Mouse (Mus musculus): Measurements from ENCODE around the gene Itgb2.

Itgb2 gene

DNA sequence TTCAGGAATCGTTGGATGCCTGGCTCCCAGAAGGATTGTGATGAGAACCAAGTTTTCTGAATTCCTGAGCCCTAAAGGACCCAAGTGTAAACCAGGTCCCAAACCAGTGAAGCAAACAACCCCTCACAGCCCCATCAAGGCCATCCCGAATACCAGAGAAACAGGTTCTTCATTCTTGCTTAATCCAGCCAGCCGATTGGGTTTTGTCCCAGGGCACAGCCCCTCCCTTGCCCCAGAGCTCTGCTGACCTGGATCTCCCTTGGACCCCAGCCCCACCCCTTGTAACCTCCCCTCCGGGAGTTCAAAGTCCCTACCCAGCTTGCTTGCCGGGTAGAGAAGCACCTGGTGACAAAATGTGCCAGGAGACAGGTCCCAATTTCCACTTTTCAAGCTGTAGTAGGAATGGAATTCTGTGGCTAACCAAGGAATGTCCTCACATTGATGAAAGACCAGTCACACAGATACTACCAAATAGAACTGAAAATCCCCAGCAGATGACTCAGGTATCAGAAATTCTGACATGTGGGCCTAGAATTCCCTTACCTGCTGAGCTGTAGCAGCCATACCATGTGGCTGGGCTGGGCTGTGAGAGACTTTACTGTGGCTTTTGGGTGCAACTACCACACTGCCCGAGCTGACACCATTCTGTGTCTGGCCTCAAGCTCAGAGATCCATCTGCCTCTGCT, 40.1 kb downstream of the Itgb2 start:
- in situ Hi-C loops (cut with MboI; ENCODE audit: low pct_unique_long_range_greater_than_20kb in 1 of 2, low sequenced_read_pairs in 2 of 2, unreplicated experiment in 1 of 2), result no loop called here

DNA sequence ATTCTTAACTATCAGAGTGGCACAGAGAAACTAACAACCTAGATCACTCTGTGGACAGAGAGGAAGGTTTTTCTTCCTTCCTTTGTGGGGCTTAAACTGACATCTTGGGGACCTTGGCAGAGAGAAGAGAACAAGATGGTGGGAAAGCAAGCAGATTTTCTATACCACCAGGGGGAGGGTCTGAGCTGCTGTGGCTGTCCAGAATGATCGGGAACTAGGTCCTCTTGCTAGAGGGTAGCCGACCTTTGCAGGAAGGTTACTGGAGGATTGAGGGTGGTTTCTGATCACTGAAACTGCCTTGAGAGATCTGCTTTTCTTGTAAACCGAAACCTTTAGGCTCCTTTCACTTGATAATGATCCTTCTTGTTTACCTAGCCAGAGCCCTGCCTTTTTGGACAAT, 42.2 kb downstream of the Itgb2 start:
- in situ Hi-C loops (cut with MboI; ENCODE audit: low pct_unique_long_range_greater_than_20kb in 1 of 2, low sequenced_read_pairs in 2 of 2, unreplicated experiment in 1 of 2), result no loop called here

DNA sequence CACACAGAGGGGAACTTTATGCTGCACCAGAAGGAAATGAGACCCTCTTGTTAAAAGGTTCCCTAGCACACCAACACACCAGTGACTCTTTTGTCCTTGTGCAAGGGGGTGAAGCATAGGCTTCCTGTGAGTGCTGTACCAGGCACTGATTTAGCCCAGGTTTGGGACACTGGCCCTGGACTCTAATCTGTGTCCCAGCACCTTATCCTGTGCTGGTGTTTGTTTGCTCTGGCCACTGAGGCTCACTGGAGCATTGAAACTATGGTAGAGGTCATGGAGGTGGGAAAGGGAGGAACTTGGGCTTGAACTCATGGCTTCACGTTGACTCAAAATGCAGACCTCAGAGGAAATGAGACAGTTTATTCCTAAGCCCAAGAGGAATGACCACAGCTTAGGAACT, 43.1 kb downstream of the Itgb2 start:
- in situ Hi-C loops (cut with MboI; ENCODE audit: low pct_unique_long_range_greater_than_20kb in 1 of 2, low sequenced_read_pairs in 2 of 2, unreplicated experiment in 1 of 2), result no loop called here

DNA sequence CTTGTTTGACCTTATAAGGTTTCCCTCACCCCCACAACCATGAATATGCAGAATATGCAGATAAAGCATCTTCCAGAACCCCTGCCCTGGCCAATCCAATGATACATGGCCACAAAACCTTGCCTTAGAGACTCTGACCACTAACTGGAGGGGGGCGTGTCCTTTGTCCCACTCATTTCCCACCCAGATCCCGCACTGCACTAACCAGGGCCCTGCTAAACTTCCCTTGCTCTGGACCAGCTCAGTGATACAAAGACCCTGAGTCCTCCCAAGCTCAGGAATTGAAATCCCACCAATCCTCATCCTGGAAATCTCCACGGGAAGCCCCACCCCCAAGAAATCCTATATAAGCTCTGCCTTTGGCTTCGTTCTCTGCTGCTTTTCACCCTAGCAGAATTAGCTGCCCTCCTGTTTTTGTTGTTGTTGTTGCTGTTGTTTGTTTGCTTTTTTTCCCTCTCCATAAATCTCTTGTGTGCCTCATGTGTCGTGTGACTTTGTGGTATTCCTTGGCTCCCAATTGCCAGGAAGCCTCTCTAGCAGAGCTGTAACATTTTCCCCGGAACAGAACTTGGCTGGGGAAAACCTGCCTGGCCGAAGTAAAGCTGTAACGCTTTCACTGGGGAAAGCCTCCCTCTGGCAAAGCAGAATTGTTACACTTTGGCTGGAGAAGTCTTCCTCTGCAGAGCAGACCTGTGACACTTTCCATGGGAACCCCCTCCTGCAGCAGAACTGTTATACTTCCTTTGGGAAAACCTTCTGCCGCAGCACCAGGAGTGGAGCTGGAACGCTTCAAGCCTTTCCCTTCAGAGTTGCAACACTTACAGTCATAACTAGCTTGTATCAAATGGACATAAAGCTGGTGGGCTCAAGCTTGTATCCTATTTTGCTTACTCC, 50.2 kb downstream of the Itgb2 start:
- in situ Hi-C loops (cut with MboI; ENCODE audit: low pct_unique_long_range_greater_than_20kb in 1 of 2, low sequenced_read_pairs in 2 of 2, unreplicated experiment in 1 of 2), result no loop called here

DNA sequence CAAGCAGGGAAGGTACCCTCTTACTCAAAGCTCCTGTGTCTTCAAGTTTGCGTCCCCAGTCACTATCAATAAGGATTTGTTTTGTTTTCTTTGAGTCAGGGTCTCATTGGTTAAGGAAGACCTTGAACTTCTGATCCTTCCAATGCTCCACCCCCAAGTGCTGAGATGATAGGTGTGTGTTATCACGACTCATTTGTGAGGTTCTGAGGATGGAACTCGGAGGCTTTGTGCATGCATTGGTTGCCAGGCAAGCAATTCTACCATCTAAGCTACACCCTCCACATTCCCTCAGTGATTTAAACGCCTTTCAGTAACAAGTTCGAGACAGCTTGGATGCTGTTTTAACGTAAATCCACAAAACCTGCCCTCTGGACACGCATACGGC, 51.0 kb downstream of the Itgb2 start:
- in situ Hi-C loops (cut with MboI; ENCODE audit: low pct_unique_long_range_greater_than_20kb in 1 of 2, low sequenced_read_pairs in 2 of 2, unreplicated experiment in 1 of 2), result no loop called here

DNA sequence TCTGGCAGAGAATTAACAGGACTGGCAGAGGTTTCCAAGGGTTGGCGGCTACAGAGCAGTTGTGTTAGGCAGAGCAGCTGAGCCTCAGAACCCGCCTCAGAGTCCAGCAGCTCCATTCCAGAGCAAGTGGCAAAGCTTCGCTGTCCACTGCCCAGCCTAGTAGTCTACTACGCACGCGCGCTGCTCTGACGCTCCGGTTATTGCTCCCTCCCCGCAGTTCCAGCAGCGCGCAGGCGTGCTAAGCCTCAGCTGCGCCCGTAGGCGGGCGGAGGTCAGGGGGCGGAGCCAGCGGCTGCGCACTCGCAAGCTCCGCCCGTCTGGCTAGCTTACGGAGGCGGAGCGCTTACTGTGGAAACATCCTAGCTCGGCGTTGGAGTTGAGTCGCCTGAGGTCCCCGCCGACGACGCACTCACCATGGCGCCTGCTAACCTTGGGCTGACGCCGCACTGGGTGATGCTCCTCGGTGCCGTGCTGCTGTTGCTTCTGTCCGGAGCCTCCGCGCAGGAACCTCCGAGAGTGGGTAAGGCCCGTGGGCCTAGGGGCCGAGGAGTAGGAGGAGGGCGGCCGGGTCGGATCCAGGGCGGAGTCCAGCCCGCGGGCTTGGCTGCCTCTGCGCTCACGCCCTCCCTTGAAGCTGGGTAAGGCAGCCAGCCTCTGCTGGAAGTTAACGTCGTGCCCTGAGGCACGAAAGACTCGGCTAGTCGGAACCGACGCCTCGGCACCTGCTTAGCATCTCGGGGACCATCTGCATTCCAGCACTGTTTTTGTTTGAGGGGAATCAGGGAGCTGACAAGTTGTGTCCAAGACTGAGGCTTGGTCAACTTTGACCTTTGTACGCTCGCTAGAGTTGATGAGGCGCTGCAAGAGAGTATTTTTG, 51.6 kb downstream of the Itgb2 start, which contains the start of gene Pttg1ip:
Gene Pttg1ip, plus strand, starts transcription at position 313 of the 877 bp plus-strand sequence.
- in situ Hi-C loops (cut with MboI; ENCODE audit: low pct_unique_long_range_greater_than_20kb in 1 of 2, low sequenced_read_pairs in 2 of 2, unreplicated experiment in 1 of 2), result no loop called here

DNA sequence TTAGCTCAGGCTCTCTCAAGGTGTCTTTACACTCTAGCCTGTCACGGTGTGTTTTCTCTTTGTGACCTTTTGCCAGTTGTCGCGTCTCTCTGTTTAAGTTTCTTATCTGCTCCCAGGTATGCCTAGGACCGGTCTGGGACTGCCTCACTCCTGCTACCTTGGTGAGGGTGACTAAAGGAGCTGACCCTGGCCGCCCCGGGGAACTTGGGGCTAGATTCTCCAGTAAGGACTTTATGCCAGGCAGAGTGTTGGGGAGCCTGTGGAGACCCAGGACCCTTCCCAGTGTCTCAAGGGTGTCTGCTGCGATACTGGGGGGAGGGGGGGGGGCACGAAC, 52.2 kb downstream of the Itgb2 start:
- in situ Hi-C loops (cut with MboI; ENCODE audit: low pct_unique_long_range_greater_than_20kb in 1 of 2, low sequenced_read_pairs in 2 of 2, unreplicated experiment in 1 of 2), result no loop called here

DNA sequence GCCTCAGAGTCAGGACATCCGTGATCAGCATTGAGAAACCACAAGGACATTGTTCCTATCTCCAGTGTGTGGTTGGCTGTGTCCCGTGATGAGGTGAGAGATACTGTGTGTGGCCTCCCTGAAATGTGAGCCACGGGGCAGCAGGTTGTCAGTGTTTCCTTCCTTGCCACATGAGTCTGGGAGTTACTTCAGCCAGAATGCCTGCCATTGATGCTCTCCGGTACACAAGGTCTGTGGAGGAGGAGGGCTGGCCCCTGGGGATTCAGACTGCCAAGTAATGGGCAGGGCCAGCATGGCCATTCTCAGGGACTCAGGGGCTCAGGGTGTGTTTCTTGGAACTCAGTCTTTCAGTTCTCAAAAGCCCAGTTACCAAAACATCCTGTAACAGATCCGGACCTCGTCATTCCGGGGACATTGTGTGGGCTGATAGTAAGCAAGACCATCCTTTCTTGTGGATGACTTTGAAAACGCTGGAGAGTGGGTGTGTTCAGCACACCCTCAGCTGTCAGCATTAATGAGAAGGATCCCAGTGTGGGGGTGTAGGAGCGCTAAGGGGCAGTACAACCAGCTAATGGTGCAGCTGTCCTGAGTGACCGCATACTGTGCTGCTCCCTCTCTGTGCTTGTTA, 53.9 kb downstream of the Itgb2 start:
- in situ Hi-C loops (cut with MboI; ENCODE audit: low pct_unique_long_range_greater_than_20kb in 1 of 2, low sequenced_read_pairs in 2 of 2, unreplicated experiment in 1 of 2), result no loop called here

DNA sequence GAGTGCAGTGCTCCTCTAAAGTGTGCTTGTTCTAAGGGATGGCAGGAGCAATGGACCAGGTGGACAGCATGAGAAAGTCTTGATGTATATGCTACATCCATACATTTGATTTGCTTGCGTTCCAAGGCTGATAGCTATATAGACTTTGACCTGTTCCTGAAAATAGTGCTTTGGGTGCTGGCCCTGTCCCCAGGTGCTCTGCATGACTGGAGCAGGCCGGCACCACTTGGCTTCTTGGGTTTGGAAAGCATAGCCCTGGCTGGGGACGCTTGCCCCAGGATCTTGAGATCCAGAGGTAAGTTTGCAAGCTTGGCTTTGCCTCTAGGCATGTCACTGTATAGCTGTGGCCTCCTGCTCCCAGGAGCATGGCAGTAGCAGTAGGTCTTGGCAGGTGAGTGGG, 56.6 kb downstream of the Itgb2 start:
- in situ Hi-C loops (cut with MboI; ENCODE audit: low pct_unique_long_range_greater_than_20kb in 1 of 2, low sequenced_read_pairs in 2 of 2, unreplicated experiment in 1 of 2), result no loop called here

DNA sequence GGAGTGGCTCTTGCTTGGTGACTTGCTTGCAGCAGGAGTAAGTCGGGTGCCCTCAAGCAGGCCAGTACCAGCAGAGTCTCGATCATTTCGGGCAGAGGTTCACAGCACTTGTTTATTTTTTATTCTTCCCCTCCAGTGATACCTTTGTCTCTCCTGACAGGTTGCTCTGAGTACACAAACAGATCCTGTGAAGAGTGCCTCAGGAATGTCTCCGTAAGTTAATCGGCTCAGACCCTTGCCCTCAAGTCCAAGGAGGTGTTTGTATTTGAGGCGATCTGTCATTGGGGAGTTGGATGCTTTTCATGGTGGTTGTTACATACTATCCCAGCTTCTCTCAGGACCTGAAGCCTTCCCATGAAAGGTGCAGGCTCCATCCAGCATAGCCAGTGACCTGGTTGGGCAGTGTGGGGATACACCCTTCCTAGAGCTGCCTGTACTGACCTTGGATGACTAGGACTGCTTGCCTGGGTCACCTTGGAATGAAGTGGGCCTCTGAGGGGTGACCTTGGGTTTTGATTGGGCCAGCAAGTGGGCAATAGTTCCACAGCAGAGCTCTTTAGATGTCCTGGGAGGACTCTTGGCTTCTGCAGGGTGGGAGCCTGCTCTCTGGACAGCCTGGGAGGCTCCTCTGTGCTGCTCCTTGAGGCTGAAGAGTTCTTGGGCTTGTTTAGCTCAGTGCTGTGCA, 57.2 kb downstream of the Itgb2 start:
- in situ Hi-C loops (cut with MboI; ENCODE audit: low pct_unique_long_range_greater_than_20kb in 1 of 2, low sequenced_read_pairs in 2 of 2, unreplicated experiment in 1 of 2), result no loop called here

DNA sequence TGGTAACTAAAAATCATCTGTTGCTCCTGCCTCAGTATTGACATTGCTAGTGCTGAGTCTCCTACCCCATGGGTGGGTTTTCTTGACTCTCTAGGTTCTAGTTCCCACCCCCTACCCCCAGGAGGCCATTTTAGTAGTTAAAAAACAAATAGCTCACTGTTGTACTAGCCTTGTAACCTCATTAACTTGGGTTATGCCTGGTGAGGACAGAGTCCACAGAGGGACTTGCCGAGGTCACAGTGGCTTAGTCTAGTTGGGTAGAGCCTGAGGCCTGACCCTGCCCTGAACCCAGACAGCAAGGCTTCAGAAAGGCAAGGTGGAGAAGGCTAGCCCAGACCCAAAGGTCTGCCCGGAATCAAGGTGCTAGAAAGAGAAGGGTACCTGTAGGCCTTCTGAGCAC, 58.0 kb downstream of the Itgb2 start:
- in situ Hi-C loops (cut with MboI; ENCODE audit: low pct_unique_long_range_greater_than_20kb in 1 of 2, low sequenced_read_pairs in 2 of 2, unreplicated experiment in 1 of 2), result no loop called here

DNA sequence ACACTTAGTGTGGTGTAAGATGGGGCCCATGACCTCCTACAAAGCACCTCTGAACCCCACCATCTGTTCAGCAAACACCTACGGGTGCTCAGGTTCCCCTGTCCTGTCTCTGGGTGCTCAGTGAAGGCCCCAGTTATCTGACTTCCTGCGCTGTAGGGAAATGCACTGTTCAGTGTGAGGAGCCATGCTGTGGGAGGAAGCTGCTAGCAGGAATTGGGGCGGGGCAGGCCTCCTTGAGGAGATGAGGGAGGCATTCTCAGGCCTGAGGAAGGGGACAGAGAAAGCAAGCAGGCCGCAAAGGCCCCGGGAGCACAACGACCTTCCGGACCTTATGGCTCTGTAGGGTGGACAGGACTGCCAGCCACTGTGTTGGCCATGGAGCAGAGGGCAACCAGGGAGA, 59.1 kb downstream of the Itgb2 start:
- in situ Hi-C loops (cut with MboI; ENCODE audit: low pct_unique_long_range_greater_than_20kb in 1 of 2, low sequenced_read_pairs in 2 of 2, unreplicated experiment in 1 of 2), result no loop called here

DNA sequence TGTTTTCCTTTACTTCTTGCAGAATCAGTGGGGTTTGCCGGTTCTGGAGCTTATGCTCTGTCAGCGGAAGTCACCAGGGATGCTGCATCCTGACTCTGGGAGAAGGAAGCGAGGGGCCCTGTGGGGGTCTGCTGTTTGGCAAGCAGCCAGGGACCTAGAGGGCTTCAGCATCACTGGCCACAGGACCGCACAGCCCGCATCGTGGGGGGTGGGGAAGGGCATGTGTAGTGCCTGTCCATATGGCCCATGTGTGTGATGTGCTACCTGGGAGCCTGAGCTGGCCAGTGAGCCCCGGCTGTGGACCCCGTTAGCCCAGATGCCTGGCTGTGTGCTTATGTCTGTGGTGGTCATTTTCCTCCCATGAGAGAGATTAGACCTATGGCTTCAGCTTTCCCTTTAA, 59.7 kb downstream of the Itgb2 start:
- in situ Hi-C loops (cut with MboI; ENCODE audit: low pct_unique_long_range_greater_than_20kb in 1 of 2, low sequenced_read_pairs in 2 of 2, unreplicated experiment in 1 of 2), result no loop called here

DNA sequence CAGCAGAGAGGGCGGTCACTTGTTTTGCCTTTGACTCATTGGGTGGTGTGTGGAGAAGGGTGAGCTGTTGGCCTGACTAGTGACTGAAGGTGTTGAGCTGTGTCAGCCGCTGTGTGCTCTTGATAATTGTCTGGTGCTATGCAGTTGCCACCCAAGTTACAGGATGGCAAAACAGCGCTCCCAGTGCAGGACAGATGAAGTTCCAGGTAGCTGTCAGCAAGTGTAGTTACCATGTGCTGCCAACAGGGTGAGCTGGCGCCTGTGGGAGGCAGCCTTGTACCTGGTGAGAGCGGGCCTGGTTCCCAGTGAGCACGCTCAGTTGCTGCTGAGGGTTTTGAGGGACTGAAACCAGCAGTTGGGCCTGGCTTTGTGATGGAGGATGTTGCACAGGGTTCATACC, 60.8 kb downstream of the Itgb2 start:
- in situ Hi-C loops (cut with MboI; ENCODE audit: low pct_unique_long_range_greater_than_20kb in 1 of 2, low sequenced_read_pairs in 2 of 2, unreplicated experiment in 1 of 2), result no loop called here

DNA sequence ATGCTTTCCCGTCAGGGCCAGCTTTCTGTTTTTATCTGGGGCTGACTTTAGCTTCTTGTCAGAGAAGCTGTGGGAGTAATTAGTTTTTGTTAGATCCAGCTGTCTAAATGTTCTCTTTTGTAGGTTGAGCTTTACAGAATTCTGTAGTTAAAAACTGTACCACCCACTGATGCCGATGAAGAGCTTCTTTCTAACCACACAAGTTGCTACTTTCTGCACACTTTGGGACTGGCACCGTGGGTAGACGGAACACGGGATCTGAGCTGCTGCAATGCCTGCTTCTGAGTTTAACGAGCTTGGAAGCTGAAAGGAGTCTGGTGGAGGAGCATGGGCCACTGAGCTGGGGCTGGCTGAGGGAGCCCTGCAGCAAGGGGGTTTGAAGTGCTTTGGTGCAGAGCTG, 61.5 kb downstream of the Itgb2 start:
- in situ Hi-C loops (cut with MboI; ENCODE audit: low pct_unique_long_range_greater_than_20kb in 1 of 2, low sequenced_read_pairs in 2 of 2, unreplicated experiment in 1 of 2), result no loop called here

DNA sequence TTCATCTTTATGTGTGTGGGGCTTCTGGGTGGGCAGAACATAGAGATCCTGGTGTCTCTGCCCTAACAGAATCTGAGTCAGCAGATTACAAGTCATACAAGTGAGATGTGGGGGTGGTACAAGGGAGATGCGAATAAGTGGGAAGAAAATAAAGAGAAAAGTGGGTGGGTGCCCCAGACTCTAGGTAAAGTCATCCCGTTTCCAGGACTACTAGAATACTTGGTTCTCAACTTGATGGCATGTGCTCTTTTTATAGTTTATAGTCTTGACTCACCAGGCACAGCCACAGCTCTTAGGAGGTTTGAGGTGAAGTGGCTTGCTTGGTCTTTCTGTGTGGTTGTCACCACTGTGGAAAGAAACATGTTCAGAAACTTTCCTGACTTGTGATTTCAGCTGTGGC, 66.0 kb downstream of the Itgb2 start:
- in situ Hi-C loops (cut with MboI; ENCODE audit: low pct_unique_long_range_greater_than_20kb in 1 of 2, low sequenced_read_pairs in 2 of 2, unreplicated experiment in 1 of 2), result no loop called here

DNA sequence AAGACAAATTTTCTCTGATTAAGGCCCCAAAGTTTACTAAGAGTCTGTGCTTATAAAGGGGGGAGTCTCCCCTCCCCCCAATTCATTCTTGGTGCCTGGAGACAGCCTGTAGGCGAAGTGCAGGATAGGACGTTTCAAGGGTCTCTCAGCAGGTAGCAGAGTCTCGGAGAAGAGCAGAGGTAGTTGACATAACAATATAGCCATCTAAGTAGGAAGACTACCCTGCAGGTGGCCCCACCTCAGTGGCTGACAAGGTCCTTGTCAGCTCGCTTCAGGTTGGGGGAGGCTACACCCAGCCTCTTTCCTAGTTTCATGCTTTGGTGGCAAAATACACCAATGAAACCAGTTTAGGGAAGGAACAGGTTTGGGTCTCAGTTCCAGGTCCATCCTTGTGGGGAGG, 73.0 kb downstream of the Itgb2 start:
- in situ Hi-C loops (cut with MboI; ENCODE audit: low pct_unique_long_range_greater_than_20kb in 1 of 2, low sequenced_read_pairs in 2 of 2, unreplicated experiment in 1 of 2), result no loop called here

DNA sequence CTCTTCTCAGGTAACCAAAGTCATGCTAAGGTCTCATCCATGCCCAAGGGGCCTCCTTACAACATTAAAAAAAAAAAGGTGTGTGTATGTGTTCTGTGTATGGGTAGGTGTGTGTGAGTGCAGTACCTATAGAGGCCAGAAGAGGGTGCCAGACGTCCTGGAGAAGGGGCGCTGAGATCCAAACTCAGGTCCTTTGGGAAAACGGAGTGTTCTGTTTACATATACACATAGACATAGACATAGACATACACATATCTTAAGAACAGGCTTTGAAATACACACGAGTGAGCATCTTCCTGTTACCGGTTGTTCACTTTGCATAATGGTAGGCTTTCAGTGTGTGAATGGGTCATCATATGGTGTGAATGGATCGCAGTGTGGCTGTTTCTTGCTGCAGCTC, 74.1 kb downstream of the Itgb2 start:
- in situ Hi-C loops (cut with MboI; ENCODE audit: low pct_unique_long_range_greater_than_20kb in 1 of 2, low sequenced_read_pairs in 2 of 2, unreplicated experiment in 1 of 2), result no loop called here
